Mouse (Mus musculus) ES-CJ7 (cell line): ENCODE measurements around the gene Morn1.

Experiments used
- DNase-seq: peaks from one replicate; pipeline ENCODE4 v3.0.0; 2011; ENCODE audit warnings: low read depth, low spot score

The Morn1 gene

GRCm38 (mm10) chr4:155139281-155140045, 53.1 kb downstream of the Morn1 start:
- DNase-seq: no peak

DNA sequence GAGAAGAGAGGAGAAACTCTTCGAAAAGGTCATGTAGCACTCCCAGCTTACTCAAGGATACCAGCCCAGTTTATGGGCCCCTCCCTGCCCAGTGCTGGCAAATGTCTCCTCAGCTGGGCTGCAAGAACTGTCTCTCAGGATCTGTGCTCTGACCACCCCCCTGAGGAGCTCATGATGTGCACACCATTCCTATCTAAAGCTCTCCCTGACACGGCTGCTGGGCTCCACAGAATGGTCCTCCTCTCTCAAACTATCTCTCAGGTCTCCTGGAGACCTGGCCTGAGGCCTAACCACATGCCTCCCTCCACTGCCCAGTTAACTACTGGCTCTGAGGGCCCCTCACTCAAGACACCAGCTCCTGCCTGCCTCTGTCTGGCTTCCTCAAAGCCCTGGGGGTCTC, 53.8 kb downstream of the Morn1 start:
- DNase-seq: no peak

DNA sequence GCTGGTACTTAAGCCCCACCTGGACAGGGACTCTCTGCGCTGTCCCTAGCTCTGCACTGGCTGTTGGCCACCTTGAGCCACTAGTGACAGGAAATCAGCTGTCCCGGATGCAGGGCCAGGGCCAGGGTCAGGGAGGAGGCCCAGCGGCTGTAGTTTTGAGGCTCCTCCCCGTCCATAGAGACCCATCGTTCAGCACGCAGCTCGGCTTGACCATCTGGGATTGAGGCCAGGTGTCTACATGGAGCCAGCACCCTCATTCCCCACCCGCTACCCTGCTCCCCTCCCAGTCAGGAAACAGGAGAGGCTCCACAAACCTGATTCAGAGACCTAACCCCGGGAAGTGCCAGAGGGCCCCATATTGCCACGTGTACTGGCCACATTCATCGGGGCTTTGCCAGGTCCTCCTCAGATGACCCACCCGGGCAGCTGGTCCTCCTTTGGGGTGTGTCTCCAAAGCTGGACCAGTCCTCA, 54.5 kb downstream of the Morn1 start:
- DNase-seq: no peak

GRCm38 (mm10) chr4:155142836-155143235, 56.5 kb downstream of the Morn1 start:
- no peak for DNase-seq

GRCm38 (mm10) chr4:155143411-155143810, 57.0 kb downstream of the Morn1 start:
- DNase-seq: no peak

DNA sequence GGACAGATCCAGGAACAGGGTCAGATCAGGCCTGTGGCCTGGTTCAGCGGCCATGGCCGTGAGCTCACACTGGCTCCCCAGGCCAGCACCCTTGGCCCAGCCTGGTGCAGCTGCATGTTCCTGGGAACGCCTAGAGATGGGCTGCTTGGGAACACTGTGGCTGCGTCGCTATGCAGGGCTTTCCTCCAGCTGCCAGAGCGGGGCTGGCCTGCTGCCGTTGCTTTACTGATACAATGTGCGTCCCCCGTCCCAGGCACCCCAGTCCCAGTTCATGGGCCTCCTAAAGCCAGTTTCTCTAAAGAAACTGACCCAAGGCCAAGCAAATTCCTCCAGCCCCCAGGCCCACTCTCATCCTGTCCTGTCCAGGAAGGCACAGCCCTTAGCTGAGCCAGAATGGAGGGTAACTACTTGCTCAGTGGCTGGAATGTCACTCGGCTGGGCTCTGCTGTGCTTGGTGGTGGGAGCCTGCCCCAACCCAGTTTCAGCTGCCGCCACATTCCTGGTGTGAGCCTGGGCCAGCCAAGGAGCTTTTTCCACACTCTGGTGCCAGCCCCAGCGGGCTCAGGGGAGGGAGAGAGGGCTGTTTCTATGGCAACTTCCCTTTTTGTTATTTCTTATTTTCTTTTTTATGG, 57.6 kb downstream of the Morn1 start:
- no peak for DNase-seq

DNA sequence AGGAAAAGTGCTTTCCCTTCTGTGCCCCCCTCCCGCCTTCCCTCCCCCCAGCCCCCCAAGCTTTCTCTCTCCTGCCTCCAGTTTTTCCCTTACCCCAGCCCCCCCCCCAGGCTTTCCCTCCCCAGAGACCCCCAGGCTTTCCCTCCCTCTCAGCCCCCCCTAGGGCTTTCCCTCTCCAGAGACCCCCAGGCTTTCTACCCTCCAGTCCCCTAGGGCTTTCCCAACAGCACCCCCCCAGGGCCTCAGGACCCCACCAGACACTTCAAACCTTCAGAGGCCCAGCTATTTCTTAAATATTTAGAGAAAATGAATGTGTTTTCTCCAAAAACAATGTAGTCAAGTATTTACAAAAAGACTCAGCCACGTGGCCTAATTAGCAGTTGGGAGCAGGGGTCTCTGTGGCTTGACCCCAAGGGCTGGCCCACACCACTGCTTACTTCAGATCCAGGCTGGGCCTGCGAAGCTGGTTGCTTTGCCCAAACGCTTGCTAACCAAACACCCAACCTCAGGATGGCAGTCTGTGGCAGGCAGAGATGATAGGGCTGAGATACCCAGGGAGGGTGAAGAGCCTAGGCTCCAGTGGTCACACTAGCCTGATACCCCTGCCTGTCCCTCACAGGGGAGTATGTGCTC, 58.3 kb downstream of the Morn1 start:
- DNase-seq: no peak

- DNase-seq: no peak
Observed at GRCm38 (mm10) chr4:155146107-155146823, 59.9 kb downstream of the Morn1 start.

DNA sequence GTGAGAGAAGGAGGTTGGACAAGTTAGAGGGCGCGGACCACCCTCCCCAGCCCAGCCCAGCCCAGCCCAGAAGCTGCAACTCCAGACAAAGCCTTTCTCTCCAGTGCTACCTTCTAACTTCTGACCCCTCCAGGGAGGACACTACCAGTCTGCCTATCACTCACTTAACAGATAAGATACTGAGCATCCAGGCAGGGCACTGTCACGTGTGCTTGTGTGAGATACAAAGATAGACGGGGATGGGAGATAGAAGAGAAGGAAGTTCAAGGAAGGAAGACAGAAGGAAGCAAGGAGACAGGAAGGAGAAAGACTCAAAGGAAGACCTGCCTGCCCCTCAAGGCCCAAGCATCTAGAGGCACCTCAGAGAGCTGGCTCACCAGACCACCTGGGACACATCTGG, 62.1 kb downstream of the Morn1 start:
- DNase-seq: no peak

- DNase-seq: no peak
Observed at GRCm38 (mm10) chr4:155148910-155149698, 62.7 kb downstream of the Morn1 start.

DNA sequence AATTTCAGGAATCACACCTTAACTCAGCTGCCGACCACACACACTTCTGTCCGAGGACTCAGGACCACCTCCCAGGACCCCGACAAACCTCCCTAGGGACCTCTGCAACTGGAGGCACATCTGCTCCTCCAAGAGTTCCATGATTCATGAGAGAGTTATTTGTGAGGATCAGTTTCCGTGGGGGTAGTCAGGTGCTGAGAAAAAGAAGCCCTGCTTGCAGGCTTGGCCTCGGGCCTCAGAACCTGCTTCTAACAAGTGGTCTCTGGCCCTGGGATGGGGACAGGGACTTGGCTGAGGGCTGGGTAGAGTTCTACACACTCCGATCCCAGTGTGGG, 63.5 kb downstream of the Morn1 start:
- DNase-seq: no peak

DNA sequence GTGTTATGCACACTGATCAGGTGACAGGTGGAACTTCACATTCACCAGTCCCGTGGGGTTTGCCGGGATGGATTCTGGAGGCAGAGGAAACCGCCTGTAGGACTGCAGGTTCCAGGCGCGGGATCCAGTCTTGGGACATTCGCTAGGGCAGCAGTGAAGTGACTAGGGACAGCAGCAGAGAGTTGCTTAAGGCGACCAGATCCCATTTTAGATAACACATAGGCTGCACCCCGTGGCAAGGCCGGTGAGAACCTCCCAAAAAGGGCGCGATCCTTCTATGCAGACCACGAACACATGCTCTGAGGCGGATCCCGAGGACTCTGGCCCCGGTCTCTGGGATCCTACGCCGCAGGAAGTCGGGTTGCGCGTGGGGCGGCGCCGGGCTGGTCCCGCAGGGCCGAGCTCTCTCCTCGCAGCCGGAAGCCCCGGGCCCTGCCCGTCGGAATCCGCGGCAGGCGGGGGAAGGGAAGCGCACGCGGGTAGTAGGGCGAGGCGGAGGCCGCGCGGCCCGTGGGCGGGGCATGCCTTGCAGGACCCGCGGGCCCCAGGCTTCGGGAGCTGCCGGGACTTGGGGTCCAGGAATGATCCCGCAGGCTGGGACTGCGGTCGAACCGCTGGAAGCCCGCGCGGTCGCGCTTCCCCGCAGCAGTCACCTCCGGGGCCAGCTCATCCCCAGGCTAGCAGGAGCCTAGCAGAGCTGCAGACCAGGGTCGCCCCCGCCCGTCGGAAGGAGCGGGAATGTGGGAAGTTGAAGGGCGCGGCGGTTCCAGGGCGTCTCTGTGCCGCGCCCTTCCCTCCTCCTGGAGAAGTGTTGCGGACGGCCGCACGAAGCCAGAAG, 64.1 kb downstream of the Morn1 start:
- peak; percentile 72 for DNase-seq

DNA sequence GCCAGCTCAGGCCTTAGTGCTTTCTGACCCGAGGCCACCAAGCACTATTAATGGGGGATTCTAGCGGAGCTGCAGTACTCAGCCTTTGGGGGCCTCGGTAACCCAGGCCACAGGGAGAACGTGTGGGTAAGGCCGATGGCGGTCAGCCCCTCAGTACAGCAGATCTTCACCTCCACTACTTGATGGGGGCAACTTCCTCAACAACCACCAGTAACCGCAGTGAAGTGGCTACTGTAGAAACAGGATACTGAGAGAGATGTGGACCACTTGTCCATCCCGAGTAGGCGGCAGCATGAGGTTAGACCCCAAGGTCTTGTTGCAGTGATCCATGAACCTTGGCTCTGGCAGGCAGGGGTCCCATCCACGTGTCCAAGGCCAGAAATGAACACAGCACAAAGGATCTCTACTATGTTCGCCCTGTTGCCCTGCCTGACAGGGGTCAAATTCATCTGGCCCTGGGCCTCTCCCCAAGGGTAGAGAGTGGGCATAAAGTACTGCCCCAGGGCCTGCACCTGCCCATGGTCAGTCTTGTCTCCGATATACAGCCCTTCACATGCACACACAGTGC, 64.9 kb downstream of the Morn1 start:
- no peak for DNase-seq

DNA sequence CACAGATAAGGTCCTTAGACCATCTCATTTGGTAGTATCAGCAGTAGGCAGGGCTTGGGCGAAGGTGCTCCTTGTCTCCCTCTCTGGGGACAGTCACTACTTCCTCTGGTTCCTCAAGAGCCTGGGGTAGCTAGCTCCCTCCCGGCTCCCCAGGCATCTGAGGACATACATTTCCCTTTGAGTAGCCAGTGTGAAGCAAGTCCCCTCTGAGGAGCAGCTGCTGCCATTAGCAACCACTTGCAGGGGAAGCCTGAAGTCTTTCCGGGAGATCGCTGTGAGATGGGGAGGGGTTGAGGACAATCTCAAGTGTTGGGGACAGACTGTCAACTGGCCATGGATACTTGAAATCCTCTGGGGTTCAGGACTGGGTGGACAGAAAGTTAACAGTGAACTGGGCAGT, 65.5 kb downstream of the Morn1 start:
- no peak for DNase-seq

GRCm38 (mm10) chr4:155152476-155152875, 66.1 kb downstream of the Morn1 start:
- DNase-seq: no peak

- no peak for DNase-seq
Observed at GRCm38 (mm10) chr4:155153389-155154072, 67.2 kb downstream of the Morn1 start.

DNA sequence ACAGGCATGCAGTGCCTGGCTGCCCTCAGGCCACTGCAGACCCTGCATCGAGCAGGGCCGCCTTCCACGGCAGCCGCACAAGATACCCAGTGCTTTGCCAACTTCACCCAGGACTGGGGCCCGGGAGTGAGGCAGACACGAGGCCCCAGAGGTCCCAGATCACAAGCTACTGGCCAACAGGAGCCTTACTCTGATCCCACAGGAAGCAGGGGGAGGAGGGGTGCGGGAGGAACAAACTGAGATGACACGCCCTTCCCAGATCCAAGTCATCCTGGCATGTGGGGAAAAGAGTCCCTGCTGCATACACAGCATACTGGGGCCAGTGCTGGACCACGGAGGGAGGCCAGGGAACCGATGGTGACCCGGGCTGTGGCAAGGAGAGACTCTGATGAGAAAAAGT, 68.6 kb downstream of the Morn1 start:
- peak; percentile 47 for DNase-seq

DNA sequence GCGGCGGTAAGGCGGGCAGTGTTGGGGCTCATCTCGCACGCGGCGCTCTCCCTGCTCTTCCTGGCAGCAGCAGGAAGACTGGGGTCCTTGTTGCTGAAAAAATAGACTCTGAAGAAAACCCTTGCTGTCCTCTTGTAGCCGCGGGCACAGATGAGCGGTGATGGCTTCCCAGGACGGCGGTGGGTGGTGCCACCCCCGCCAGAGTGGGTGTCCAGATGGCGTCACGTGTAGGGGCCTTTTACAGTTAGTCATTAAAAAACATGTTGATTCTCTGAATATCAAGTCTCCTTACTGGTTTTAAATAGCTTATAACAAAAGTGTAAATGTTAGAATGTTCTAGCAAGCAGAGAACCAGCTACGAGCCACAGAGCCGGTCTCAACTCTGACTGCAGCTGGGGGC, 70.4 kb downstream of the Morn1 start:
- no peak for DNase-seq

GRCm38 (mm10) chr4:155157871-155158542, 71.6 kb downstream of the Morn1 start:
- no peak for DNase-seq
